Mouse (Mus musculus): ENCODE measurements around the gene Klf5. TPM values are rescaled to one million over a fixed set of nuclear protein-coding genes. Genes with fewer than 3 reads are reported as not detected.
A peak's percentile ranks its signal among the peaks of the same experiment; 100 is the strongest.

Gene Klf5
- polyA plus RNA-seq, 1 experiment from 2014 or later = 2.8 TPM

GRCm38 (mm10) chr14:99285486-99285885, 13.0 kb upstream of the Klf5 start:
- Histone ChIP-seq H3K27ac (ENCODE audit: poor library complexity, severe bottlenecking) (no peak overlapping the region), H3K36me3 (no peaks in the 10 kb centered on the region), H3K4me2 (no peak overlapping the region), H3K9ac (no peak overlapping the region), H3K4me3 (no peak overlapping the region), H3K4me1 (replicated peaks) (no peaks in the 10 kb centered on the region), H3K27me3 (replicated peaks) (no peaks in the 10 kb centered on the region), H3K9me3 (replicated peaks) (no peaks in the 10 kb centered on the region)
- no peak for ATAC-seq (ENCODE audit: insufficient number of reproducible peaks, low FRiP score)
- 85% methylated on average over 4 of the region's 4 CpGs for WGBS

DNA sequence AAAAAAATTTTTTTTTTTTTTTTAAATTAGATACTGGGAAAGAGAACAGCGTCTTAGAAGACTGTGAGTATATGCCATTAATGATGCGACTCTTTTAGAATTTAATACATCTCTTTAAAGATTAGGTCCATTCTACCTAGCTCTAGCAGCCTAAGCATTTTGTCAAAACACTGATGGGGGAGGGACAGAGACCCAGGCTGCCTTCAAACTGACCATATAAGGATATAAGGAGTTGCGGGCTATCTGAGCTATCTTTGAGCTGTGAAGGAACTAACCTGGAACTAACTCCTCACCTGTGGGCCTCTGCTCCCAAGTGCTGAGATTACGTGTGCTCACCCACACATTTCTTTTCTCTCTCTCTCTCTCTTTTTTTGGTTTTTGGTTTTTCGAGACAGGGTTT, 6.3 kb upstream of the Klf5 start:
- H3K4me2 ChIP-seq = no peak overlapping the region
- H3K9ac ChIP-seq = no peak overlapping the region
- no peak overlapping the region for H3K27ac ChIP-seq (ENCODE audit: poor library complexity, severe bottlenecking)
- peaks cover 9% of the 10 kb centered on the region for H3K4me1 ChIP-seq (replicated peaks)
- ATAC-seq (ENCODE audit: insufficient number of reproducible peaks, low FRiP score) = no peak
- H3K9me3 ChIP-seq (replicated peaks) = no peaks in the 10 kb centered on the region
- no peak overlapping the region for H3K4me3 ChIP-seq
- WGBS = 90% methylated on average over 5 of the region's 5 CpGs
- H3K36me3 ChIP-seq = no peaks in the 10 kb centered on the region
- H3K27me3 ChIP-seq (replicated peaks) = 0 out of 2 replicates have a peak, but pooled peaks cover 4% of the 10 kb centered on the region

GRCm38 (mm10) chr14:99294424-99294823, 4.1 kb upstream of the Klf5 start:
- H3K9ac ChIP-seq = no peak overlapping the region

GRCm38 (mm10) chr14:99295606-99296341, 2.7 kb upstream of the Klf5 start:
- H3K27ac ChIP-seq (ENCODE audit: poor library complexity, severe bottlenecking) = no peak overlapping the region
- H3K4me3 ChIP-seq = no peak overlapping the region
- peaks cover 8% of the 10 kb centered on the region; the same call in 1 of the 2 replicates for H3K27me3 ChIP-seq (replicated peaks)
- H3K9me3 ChIP-seq (replicated peaks) = no peaks in the 10 kb centered on the region
- no peak overlapping the region for H3K9ac ChIP-seq
- ATAC-seq (ENCODE audit: insufficient number of reproducible peaks, low FRiP score) = no peak
- peak overlapping the region; percentile 44 for H3K4me2 ChIP-seq
- no peaks in the 10 kb centered on the region for H3K36me3 ChIP-seq
- H3K4me1 ChIP-seq (replicated peaks) = peaks cover 9% of the 10 kb centered on the region
- 35% methylated on average over 15 of the region's 15 CpGs for WGBS

More at GRCm38 (mm10) chr14:99294424-99294823, 4.1 kb upstream of the Klf5 start:
- WGBS = 85% methylated on average over 8 of the region's 8 CpGs
- H3K27me3 ChIP-seq (replicated peaks) = 0 out of 2 replicates have a peak, but pooled peaks cover 4% of the 10 kb centered on the region
- no peaks in the 10 kb centered on the region for H3K36me3 ChIP-seq
- no peak for ATAC-seq (ENCODE audit: insufficient number of reproducible peaks, low FRiP score)
- H3K9me3 ChIP-seq (replicated peaks) = no peaks in the 10 kb centered on the region
- H3K4me1 ChIP-seq (replicated peaks) = peaks cover 9% of the 10 kb centered on the region
- no peak overlapping the region for H3K27ac ChIP-seq (ENCODE audit: poor library complexity, severe bottlenecking)
- no peak overlapping the region for H3K4me2 ChIP-seq
- H3K4me3 ChIP-seq = no peak overlapping the region

GRCm38 (mm10) chr14:99299022-99299481, 561 bp downstream of the Klf5 start:
- H3K36me3 ChIP-seq = 0 out of 2 replicates have a peak, but pooled peaks cover 2% of the 10 kb centered on the region
- no peaks in the 10 kb centered on the region for H3K9me3 ChIP-seq (replicated peaks)
- H3K9ac ChIP-seq = peak overlapping the region; percentile 67
- peak; percentile 75 for ATAC-seq (ENCODE audit: insufficient number of reproducible peaks, low FRiP score)
- peaks cover 20% of the 10 kb centered on the region for H3K27me3 ChIP-seq (replicated peaks)
- peak overlapping the region; percentile 57 for H3K4me3 ChIP-seq
- WGBS = under 1% methylated on average over 52 of the region's 60 CpGs
- peaks cover 9% of the 10 kb centered on the region for H3K4me1 ChIP-seq (replicated peaks)
- H3K4me2 ChIP-seq = peak overlapping the region; percentile 82
- 0 out of 2 replicates have a peak overlapping the region, but pooled peaks have one; percentile 12 for H3K27ac ChIP-seq (ENCODE audit: poor library complexity, severe bottlenecking)

- H3K36me3 ChIP-seq = 0 out of 2 replicates have a peak, but pooled peaks cover 2% of the 10 kb centered on the region
- no peaks in the 10 kb centered on the region for H3K9me3 ChIP-seq (replicated peaks)
- peaks cover 9% of the 10 kb centered on the region for H3K4me1 ChIP-seq (replicated peaks)
- peak overlapping the region; percentile 82 for H3K4me2 ChIP-seq
- H3K27me3 ChIP-seq (replicated peaks) = peaks cover 16% of the 10 kb centered on the region
- no peak overlapping the region for H3K27ac ChIP-seq (ENCODE audit: poor library complexity, severe bottlenecking)
- H3K4me3 ChIP-seq = peak overlapping the region; percentile 57
- 7% methylated on average over 21 of the region's 21 CpGs for WGBS
- no peak for ATAC-seq (ENCODE audit: insufficient number of reproducible peaks, low FRiP score)
- peak overlapping the region; percentile 67; the same call in 1 of the 2 replicates for H3K9ac ChIP-seq
Observed at GRCm38 (mm10) chr14:99299701-99300191, 1.3 kb downstream of the Klf5 start.

DNA sequence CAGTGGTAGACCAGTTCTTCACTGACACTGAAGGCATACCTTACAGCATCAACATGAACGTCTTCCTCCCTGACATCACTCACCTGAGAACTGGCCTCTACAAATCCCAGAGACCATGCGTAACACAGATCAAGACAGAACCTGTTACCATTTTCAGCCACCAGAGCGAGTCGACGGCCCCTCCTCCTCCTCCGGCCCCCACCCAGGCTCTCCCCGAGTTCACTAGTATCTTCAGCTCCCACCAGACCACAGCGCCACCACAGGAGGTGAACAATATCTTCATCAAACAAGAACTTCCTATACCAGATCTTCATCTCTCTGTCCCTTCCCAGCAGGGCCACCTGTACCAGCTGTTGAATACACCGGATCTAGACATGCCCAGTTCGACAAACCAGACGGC, 3.0 kb downstream of the Klf5 start:
- Histone ChIP-seq H3K27ac (ENCODE audit: poor library complexity, severe bottlenecking) (no peak overlapping the region), H3K4me2 (no peak overlapping the region), H3K9me3 (replicated peaks) (no peaks in the 10 kb centered on the region), H3K9ac (no peak overlapping the region), H3K4me3 (no peak overlapping the region), H3K36me3 (0 out of 2 replicates have a peak, but pooled peaks cover 2% of the 10 kb centered on the region), H3K4me1 (replicated peaks) (peaks cover 3% of the 10 kb centered on the region), H3K27me3 (replicated peaks) (peaks cover 16% of the 10 kb centered on the region)
- no peak for ATAC-seq (ENCODE audit: insufficient number of reproducible peaks, low FRiP score)
- WGBS = 57% methylated on average over 11 of the region's 11 CpGs

GRCm38 (mm10) chr14:99304387-99304786, 5.9 kb downstream of the Klf5 start:
- peaks cover 7% of the 10 kb centered on the region for H3K4me1 ChIP-seq (replicated peaks)
- H3K27me3 ChIP-seq (replicated peaks) = peaks cover 16% of the 10 kb centered on the region
- H3K4me3 ChIP-seq = no peak overlapping the region
- H3K36me3 ChIP-seq = 0 out of 2 replicates have a peak, but pooled peaks cover 2% of the 10 kb centered on the region
- H3K9ac ChIP-seq = no peak overlapping the region
- H3K9me3 ChIP-seq (replicated peaks) = no peaks in the 10 kb centered on the region
- no peak for ATAC-seq (ENCODE audit: insufficient number of reproducible peaks, low FRiP score)
- no peak overlapping the region for H3K4me2 ChIP-seq
- H3K27ac ChIP-seq (ENCODE audit: poor library complexity, severe bottlenecking) = no peak overlapping the region
- WGBS = 66% methylated on average over 3 of the region's 3 CpGs

GRCm38 (mm10) chr14:99304997-99305792, 6.7 kb downstream of the Klf5 start:
- H3K27ac ChIP-seq (ENCODE audit: poor library complexity, severe bottlenecking) = no peak overlapping the region
- peaks cover 16% of the 10 kb centered on the region for H3K27me3 ChIP-seq (replicated peaks)
- no peaks in the 10 kb centered on the region for H3K9me3 ChIP-seq (replicated peaks)
- 0 out of 2 replicates have a peak, but pooled peaks cover 2% of the 10 kb centered on the region for H3K36me3 ChIP-seq
- 87% methylated on average over 12 of the region's 12 CpGs for WGBS
- peaks cover 7% of the 10 kb centered on the region for H3K4me1 ChIP-seq (replicated peaks)
- ATAC-seq (ENCODE audit: insufficient number of reproducible peaks, low FRiP score) = no peak
- H3K9ac ChIP-seq = no peak overlapping the region
- no peak overlapping the region for H3K4me3 ChIP-seq
- H3K4me2 ChIP-seq = no peak overlapping the region

DNA sequence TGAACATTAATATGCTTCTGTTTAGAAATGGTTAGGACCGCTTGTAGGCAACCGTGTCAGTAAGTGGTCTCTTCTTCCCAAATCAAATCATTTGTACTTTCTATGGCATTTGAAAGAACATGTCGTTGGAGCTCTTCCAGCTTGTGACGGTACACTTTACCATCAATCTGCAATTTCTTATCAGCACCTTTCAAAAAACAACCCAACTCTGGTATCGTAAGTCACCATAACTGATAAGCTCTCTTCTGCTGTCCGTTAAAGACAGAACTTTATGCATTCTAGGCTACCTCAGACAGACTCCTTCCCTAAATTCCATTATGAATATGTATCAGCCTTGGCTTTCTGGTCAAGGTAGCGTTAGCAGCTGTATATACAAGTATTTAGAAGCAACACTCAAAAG, 7.9 kb downstream of the Klf5 start:
- H3K27ac ChIP-seq (ENCODE audit: poor library complexity, severe bottlenecking) = no peak overlapping the region
- 41% methylated on average over 7 of the region's 7 CpGs for WGBS
- H3K4me3 ChIP-seq = no peak overlapping the region
- ATAC-seq (ENCODE audit: insufficient number of reproducible peaks, low FRiP score) = no peak
- 0 out of 2 replicates have a peak, but pooled peaks cover 8% of the 10 kb centered on the region for H3K27me3 ChIP-seq (replicated peaks)
- 0 out of 2 replicates have a peak, but pooled peaks cover 2% of the 10 kb centered on the region for H3K36me3 ChIP-seq
- H3K9ac ChIP-seq = no peak overlapping the region
- peaks cover 7% of the 10 kb centered on the region for H3K4me1 ChIP-seq (replicated peaks)
- no peaks in the 10 kb centered on the region for H3K9me3 ChIP-seq (replicated peaks)
- H3K4me2 ChIP-seq = no peak overlapping the region

GRCm38 (mm10) chr14:99309606-99310005, 11.1 kb downstream of the Klf5 start:
- Histone ChIP-seq H3K4me1 (replicated peaks) (peaks cover 7% of the 10 kb centered on the region), H3K27ac (ENCODE audit: poor library complexity, severe bottlenecking) (no peak overlapping the region), H3K36me3 (peaks cover 3% of the 10 kb centered on the region; the same call in 1 of the 2 replicates), H3K9me3 (replicated peaks) (no peaks in the 10 kb centered on the region), H3K27me3 (replicated peaks) (no peaks in the 10 kb centered on the region), H3K4me3 (no peak overlapping the region), H3K9ac (no peak overlapping the region), H3K4me2 (no peak overlapping the region)
- WGBS = 94% methylated on average over 9 of the region's 9 CpGs
- ATAC-seq (ENCODE audit: insufficient number of reproducible peaks, low FRiP score) = no peak

All from heart, embryonic 12.5 days (tissue).